Mouse (Mus musculus): ENCODE measurements at regions not wholly inside any gene's neighbourhood (a gene's known extent, or its start where the extent isn't known, plus 50 kb on each side); places are given as distances from the start of the nearest gene placed in this dataset.

DNA sequence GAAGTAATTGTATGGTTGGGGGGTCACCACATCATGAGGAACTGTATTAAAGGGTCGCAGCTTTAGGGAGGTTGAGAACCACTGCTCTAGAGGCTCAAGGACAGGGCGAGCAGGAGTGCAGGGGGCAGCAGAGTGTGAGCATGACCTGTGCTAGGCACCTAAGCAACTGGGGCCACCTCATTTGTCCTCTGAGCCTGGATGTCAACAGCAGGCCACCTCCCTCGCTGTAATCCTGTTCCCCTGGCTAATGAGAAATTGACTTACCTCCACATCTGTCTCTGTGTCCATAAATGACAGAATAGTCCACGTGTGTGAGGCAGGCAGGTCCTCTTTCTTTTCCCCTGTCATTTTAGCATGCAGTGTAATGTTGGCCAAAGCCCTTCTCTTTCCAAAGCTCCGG is 192.7 kb upstream of the Rreb1 start:
- H3K27ac ChIP-seq (ENCODE audit: low read length): no peak overlapping the region
- H3K4me2 ChIP-seq (ENCODE audit: low read length): no peak overlapping the region
- no peaks in the 10 kb centered on the region for H3K4me1 ChIP-seq (ENCODE audit: control insufficient read depth, insufficient read depth, low read length)
- H3K4me3 ChIP-seq (ENCODE audit: low read depth, low read length): no peak overlapping the region
- no peak for ATAC-seq
- no peak overlapping the region for H3K9ac ChIP-seq (ENCODE audit: low read depth, low read length)
- H3K9me3 ChIP-seq (replicated peaks; ENCODE audit: control insufficient read depth, low read length, poor library complexity, severe bottlenecking): no peaks in the 10 kb centered on the region
- no peaks in the 10 kb centered on the region for H3K27me3 ChIP-seq (ENCODE audit: control insufficient read depth, insufficient read depth, low read depth, low read length)
- H3K36me3 ChIP-seq (ENCODE audit: control insufficient read depth, insufficient read depth, low read length): no peaks in the 10 kb centered on the region
- WGBS: 83% methylated on average over 5 of the region's 5 CpGs

- Histone ChIP-seq H3K27me3 (ENCODE audit: control insufficient read depth, insufficient read depth, low read depth, low read length) (no peaks in the 10 kb centered on the region), H3K4me3 (ENCODE audit: low read depth, low read length) (no peak overlapping the region), H3K27ac (ENCODE audit: low read length) (no peak overlapping the region), H3K9me3 (replicated peaks; ENCODE audit: control insufficient read depth, low read length, poor library complexity, severe bottlenecking) (no peaks in the 10 kb centered on the region), H3K9ac (ENCODE audit: low read depth, low read length) (no peak overlapping the region), H3K36me3 (ENCODE audit: control insufficient read depth, insufficient read depth, low read length) (no peaks in the 10 kb centered on the region), H3K4me2 (ENCODE audit: low read length) (no peak overlapping the region), H3K4me1 (ENCODE audit: control insufficient read depth, insufficient read depth, low read length) (no peaks in the 10 kb centered on the region)
- WGBS: 58% methylated on average over 4 of the region's 4 CpGs
- no peak for ATAC-seq
These were observed 191.7 kb upstream of the Rreb1 start for GRCm38 (mm10) chr13:37586511-37586910.

DNA sequence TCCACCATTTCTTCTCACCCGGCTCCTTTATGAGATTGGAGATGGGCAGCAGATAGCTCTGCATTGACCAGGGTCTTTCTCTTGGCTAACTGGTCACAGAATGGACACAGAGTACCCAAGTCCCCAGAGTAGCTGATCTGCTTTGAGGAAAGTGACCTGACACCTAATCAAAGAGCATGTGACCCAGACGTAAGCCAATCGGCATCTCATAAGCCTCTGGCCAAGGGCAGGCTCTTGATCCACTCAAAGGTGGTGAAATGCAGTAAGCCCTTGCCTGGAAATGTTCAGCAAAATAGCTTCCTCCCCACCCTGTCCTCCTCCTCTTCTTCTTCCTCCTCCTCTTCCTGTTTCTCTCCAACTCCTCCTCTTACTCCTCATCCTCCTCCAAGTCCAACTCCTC is 190.3 kb upstream of the Rreb1 start:
- no peak overlapping the region for H3K9ac ChIP-seq (ENCODE audit: low read depth, low read length)
- no peaks in the 10 kb centered on the region for H3K4me1 ChIP-seq (ENCODE audit: control insufficient read depth, insufficient read depth, low read length)
- H3K27me3 ChIP-seq (ENCODE audit: control insufficient read depth, insufficient read depth, low read depth, low read length): no peaks in the 10 kb centered on the region
- no peaks in the 10 kb centered on the region for H3K36me3 ChIP-seq (ENCODE audit: control insufficient read depth, insufficient read depth, low read length)
- ATAC-seq: no peak
- H3K4me3 ChIP-seq (ENCODE audit: low read depth, low read length): no peak overlapping the region
- no peak overlapping the region for H3K4me2 ChIP-seq (ENCODE audit: low read length)
- H3K9me3 ChIP-seq (replicated peaks; ENCODE audit: control insufficient read depth, low read length, poor library complexity, severe bottlenecking): no peaks in the 10 kb centered on the region
- no peak overlapping the region for H3K27ac ChIP-seq (ENCODE audit: low read length)
- WGBS: 100% methylated on average over 3 of the region's 3 CpGs

DNA sequence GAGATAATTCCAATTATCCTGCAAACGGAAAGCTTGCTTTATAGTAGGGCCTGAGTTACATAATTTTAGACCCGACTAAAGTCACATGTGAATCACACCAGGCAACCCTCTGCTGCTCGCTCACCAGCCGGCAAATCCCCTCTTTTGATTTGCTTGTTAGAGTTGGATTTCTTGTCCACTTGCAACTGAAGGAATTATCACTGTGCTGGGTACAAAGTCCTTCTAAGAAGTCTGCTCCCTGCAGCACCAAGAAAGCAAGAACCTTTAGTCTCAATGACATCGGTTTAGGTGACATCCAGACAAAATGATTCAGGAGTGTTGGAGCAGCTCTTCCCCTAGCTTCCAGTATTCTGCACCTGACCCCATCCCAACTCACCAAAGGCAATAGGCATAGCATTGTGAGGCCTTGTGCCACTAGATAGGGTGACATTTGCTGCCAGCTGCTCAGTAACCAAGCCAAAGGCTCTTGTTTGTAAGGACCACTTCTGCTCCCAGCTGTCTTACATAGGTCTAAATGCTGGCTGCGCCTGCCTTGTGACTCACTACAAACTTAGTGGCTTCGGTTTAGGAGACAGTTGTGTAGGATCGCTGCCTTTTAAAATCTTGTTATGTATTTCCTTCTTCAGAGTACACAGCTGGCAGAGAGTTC is 189.5 kb upstream of the Rreb1 start:
- Histone ChIP-seq H3K36me3 (ENCODE audit: control insufficient read depth, insufficient read depth, low read length) (no peaks in the 10 kb centered on the region), H3K4me3 (ENCODE audit: low read depth, low read length) (no peak overlapping the region), H3K9me3 (replicated peaks; ENCODE audit: control insufficient read depth, low read length, poor library complexity, severe bottlenecking) (no peaks in the 10 kb centered on the region), H3K27me3 (ENCODE audit: control insufficient read depth, insufficient read depth, low read depth, low read length) (no peaks in the 10 kb centered on the region), H3K4me2 (ENCODE audit: low read length) (no peak overlapping the region), H3K27ac (ENCODE audit: low read length) (no peak overlapping the region), H3K4me1 (ENCODE audit: control insufficient read depth, insufficient read depth, low read length) (no peaks in the 10 kb centered on the region), H3K9ac (ENCODE audit: low read depth, low read length) (no peak overlapping the region)
- 87% methylated on average over 8 of the region's 8 CpGs for WGBS
- no peak for ATAC-seq

GRCm38 (mm10) chr13:37592149-37592548 is 186.1 kb upstream of the Rreb1 start:
- Histone ChIP-seq H3K4me1 (ENCODE audit: control insufficient read depth, insufficient read depth, low read length) (no peaks in the 10 kb centered on the region), H3K4me2 (ENCODE audit: low read length) (no peak overlapping the region), H3K27me3 (ENCODE audit: control insufficient read depth, insufficient read depth, low read depth, low read length) (no peaks in the 10 kb centered on the region), H3K36me3 (ENCODE audit: control insufficient read depth, insufficient read depth, low read length) (no peaks in the 10 kb centered on the region), H3K9ac (ENCODE audit: low read depth, low read length) (no peak overlapping the region), H3K4me3 (ENCODE audit: low read depth, low read length) (no peak overlapping the region), H3K27ac (ENCODE audit: low read length) (no peak overlapping the region), H3K9me3 (replicated peaks; ENCODE audit: control insufficient read depth, low read length, poor library complexity, severe bottlenecking) (no peaks in the 10 kb centered on the region)
- no peak for ATAC-seq
- 73% methylated on average over 5 of the region's 5 CpGs for WGBS

DNA sequence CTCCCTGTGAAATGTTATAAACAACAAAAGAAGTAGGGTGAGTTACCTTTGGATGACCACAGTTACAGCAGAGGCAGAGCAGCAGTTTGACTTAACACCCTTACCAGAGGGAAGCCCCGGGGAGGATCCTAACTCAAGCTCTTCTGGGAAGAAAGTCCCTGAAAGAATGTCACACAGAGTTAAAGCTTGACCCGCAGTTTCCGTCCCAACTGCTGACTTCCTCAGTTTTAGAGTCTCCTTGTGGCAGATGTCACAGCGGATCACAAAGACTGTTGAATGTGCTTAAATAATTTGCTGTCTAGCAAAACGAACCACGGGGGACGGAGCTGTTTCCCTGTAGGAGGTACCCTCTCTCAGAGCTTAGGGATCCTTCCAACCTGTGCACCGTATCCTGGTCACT is 183.0 kb upstream of the Rreb1 start:
- H3K9me3 ChIP-seq (replicated peaks; ENCODE audit: control insufficient read depth, low read length, poor library complexity, severe bottlenecking): no peaks in the 10 kb centered on the region
- H3K27ac ChIP-seq (ENCODE audit: low read length): no peak overlapping the region
- H3K27me3 ChIP-seq (ENCODE audit: control insufficient read depth, insufficient read depth, low read depth, low read length): no peaks in the 10 kb centered on the region
- H3K4me2 ChIP-seq (ENCODE audit: low read length): no peak overlapping the region
- ATAC-seq: no peak
- no peak overlapping the region for H3K9ac ChIP-seq (ENCODE audit: low read depth, low read length)
- H3K4me1 ChIP-seq (ENCODE audit: control insufficient read depth, insufficient read depth, low read length): no peaks in the 10 kb centered on the region
- no peak overlapping the region for H3K4me3 ChIP-seq (ENCODE audit: low read depth, low read length)
- H3K36me3 ChIP-seq (ENCODE audit: control insufficient read depth, insufficient read depth, low read length): no peaks in the 10 kb centered on the region
- WGBS: 49% methylated on average over 8 of the region's 8 CpGs

- ATAC-seq: no peak
These were observed 180.6 kb upstream of the Rreb1 start for GRCm38 (mm10) chr13:37597575-37597974.

GRCm38 (mm10) chr13:37598165-37598775 is 179.9 kb upstream of the Rreb1 start:
- Histone ChIP-seq H3K9me3 (replicated peaks; ENCODE audit: control insufficient read depth, low read length, poor library complexity, severe bottlenecking) (no peaks in the 10 kb centered on the region), H3K4me2 (ENCODE audit: low read length) (no peak overlapping the region), H3K36me3 (ENCODE audit: control insufficient read depth, insufficient read depth, low read length) (no peaks in the 10 kb centered on the region), H3K9ac (ENCODE audit: low read depth, low read length) (no peak overlapping the region), H3K27ac (ENCODE audit: low read length) (no peak overlapping the region), H3K4me3 (ENCODE audit: low read depth, low read length) (no peak overlapping the region), H3K4me1 (ENCODE audit: control insufficient read depth, insufficient read depth, low read length) (no peaks in the 10 kb centered on the region), H3K27me3 (ENCODE audit: control insufficient read depth, insufficient read depth, low read depth, low read length) (no peaks in the 10 kb centered on the region)
- 85% methylated on average over 10 of the region's 10 CpGs for WGBS
- ATAC-seq: no peak

More at GRCm38 (mm10) chr13:37597575-37597974, 180.6 kb upstream of the Rreb1 start:
- no peaks in the 10 kb centered on the region for H3K36me3 ChIP-seq (ENCODE audit: control insufficient read depth, insufficient read depth, low read length)
- no peaks in the 10 kb centered on the region for H3K27me3 ChIP-seq (ENCODE audit: control insufficient read depth, insufficient read depth, low read depth, low read length)
- WGBS: 84% methylated on average over 8 of the region's 8 CpGs
- H3K4me3 ChIP-seq (ENCODE audit: low read depth, low read length): no peak overlapping the region
- no peaks in the 10 kb centered on the region for H3K4me1 ChIP-seq (ENCODE audit: control insufficient read depth, insufficient read depth, low read length)
- no peak overlapping the region for H3K9ac ChIP-seq (ENCODE audit: low read depth, low read length)
- H3K4me2 ChIP-seq (ENCODE audit: low read length): no peak overlapping the region
- H3K9me3 ChIP-seq (replicated peaks; ENCODE audit: control insufficient read depth, low read length, poor library complexity, severe bottlenecking): no peaks in the 10 kb centered on the region
- no peak overlapping the region for H3K27ac ChIP-seq (ENCODE audit: low read length)

GRCm38 (mm10) chr13:37599679-37600078 is 178.5 kb upstream of the Rreb1 start:
- no peaks in the 10 kb centered on the region for H3K4me1 ChIP-seq (ENCODE audit: control insufficient read depth, insufficient read depth, low read length)
- H3K27me3 ChIP-seq (ENCODE audit: control insufficient read depth, insufficient read depth, low read depth, low read length): no peaks in the 10 kb centered on the region
- H3K27ac ChIP-seq (ENCODE audit: low read length): no peak overlapping the region
- WGBS: 84% methylated on average over 1 of the region's 1 CpGs
- H3K4me2 ChIP-seq (ENCODE audit: low read length): no peak overlapping the region
- H3K9me3 ChIP-seq (replicated peaks; ENCODE audit: control insufficient read depth, low read length, poor library complexity, severe bottlenecking): no peaks in the 10 kb centered on the region
- no peak for ATAC-seq
- no peak overlapping the region for H3K9ac ChIP-seq (ENCODE audit: low read depth, low read length)
- no peaks in the 10 kb centered on the region for H3K36me3 ChIP-seq (ENCODE audit: control insufficient read depth, insufficient read depth, low read length)
- no peak overlapping the region for H3K4me3 ChIP-seq (ENCODE audit: low read depth, low read length)
